Mouse (Mus musculus) embryonic fibroblast, embryonic 13.5 days (primary cell): ENCODE results near the gene Stk38.

Source experiments
- CTCF ChIP-seq: IDR thresholded peaks from 2 replicates; pipeline ENCODE4 v1.5.1; 2011; ENCODE audit warnings: mild to moderate bottlenecking, control low read depth, low read length, moderate library complexity, borderline replicate concordance; ENCODE audit not compliant: insufficient read depth
- POLR2A ChIP-seq: IDR thresholded peaks from 2 replicates; pipeline ENCODE4 v1.6.1; 2011; ENCODE audit warnings: low read depth, mild to moderate bottlenecking, control low read depth, low read length, moderate library complexity

- no peak for TF ChIP-seq POLR2A
- TF ChIP-seq CTCF, result no peak
Observed at GRCm38 (mm10) chr17:29006812-29007211, 983 bp downstream of the Stk38 start.
